Mouse (Mus musculus) left cerebral cortex, postnatal 4 days (tissue): ENCODE results near the gene Arid5b. TPM values are rescaled to one million over a fixed set of nuclear protein-coding genes. Genes with fewer than 3 reads are reported as not detected.

Source experiments
- DNase-seq: peaks from one replicate; pipeline ENCODE4 v3.0.0-alpha.2; 2022
- intact Hi-C: fragments of 180-260 bp; cut with DNase I; formaldehyde crosslinking; loops from one replicate; pipeline ENCODE4 v1.15.1; 2025
- total RNA-seq, 2 experiments: library from RNA; stranded (reverse); gene quantifications; 2 replicates each; pipeline ENCODE4 v1.2.3; 2021

Arid5b gene
- total RNA-seq, 2 experiments from 2014 or later = 28.7 to 31.5 TPM

DNA sequence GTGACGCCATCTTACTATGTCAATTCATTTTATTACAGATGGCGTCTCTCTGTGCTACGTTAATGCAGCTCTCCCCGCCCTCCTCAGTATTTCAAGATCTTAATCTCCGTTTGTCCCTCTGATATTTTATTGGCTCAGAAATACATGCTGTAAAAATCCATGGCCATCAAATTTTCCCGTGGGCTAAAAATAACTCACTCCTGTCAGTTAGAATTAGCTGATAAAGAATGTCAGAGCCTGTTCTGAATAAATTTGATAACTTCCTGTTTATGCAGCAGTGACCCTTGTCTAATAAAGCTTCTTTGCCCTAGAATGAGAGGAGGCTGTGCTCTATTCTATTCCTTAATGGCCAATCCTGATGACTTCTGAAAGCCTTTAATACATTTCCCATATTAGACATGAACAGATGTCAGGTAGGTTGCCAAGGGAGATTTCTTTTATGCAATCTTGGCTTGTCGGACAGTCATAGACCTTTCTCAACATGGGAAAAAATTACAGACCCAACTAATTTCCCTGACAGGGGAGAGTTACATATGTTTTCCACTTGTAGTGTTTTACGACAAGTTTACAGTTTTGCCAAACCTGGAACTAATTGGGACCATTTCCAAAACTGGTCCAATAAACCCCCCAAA lies 152.5 kb downstream of the Arid5b start:
- DNase-seq = no peak
- intact Hi-C loops = no loop called here

DNA sequence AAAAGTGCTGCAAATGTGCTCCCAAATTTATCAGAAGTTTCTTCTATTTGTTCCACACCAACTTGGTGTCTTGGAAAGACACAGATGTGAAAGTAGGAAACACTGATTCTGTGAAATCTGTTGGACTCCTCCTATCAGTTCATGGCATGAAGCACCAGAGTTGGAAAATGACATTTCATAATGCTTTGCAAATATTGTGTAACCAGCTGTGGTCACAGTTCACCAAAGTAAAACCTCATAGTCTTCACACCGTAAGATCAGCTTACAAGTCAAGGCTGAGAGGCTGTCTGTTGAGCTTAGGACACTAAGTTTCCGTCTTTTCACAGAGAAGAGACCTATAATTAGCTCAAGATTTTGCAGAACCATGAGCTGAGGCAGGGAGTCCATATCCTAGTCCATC lies 153.6 kb downstream of the Arid5b start:
- intact Hi-C loops = no loop called here
- DNase-seq = no peak

DNA sequence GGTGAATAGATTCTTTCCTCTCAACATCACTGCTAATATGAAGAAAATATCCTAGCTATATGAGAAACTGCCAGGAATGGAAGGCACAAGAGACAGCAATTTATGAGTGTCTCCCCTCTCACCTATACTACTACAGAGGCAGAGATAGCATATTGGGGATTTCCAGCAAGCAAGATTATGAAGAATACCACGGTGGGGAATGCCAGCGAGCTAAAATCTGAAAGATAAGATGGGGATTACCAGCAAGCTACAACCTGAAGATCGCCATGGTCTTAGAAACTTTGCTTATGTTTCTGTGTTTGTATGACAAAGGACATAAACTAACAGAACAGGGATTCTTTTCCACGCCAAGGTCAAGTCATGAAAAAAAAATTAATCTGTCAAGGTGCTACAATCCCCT lies 155.1 kb downstream of the Arid5b start:
- DNase-seq = no peak
- intact Hi-C loops = no loop called here

DNA sequence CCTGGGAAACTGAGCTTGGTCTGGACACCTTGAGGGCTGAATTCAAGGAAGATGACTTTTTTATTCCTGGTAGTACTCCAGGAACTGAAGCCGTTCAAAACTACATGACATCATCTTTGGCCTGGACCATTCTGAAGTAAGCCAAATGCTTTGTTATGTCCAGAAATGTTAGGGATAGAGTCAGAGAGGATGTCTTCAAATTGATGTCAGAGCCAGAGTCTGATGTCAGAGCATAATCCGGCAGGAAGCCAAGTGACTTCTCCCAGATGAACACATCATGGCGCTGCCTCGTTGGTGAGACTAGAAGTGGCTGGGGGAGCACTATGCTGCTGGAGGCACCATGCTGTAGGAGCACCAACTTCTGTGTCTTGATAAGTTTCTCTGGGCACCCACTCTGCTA lies 156.6 kb downstream of the Arid5b start:
- no peak for DNase-seq
- intact Hi-C loops = no loop called here

DNA sequence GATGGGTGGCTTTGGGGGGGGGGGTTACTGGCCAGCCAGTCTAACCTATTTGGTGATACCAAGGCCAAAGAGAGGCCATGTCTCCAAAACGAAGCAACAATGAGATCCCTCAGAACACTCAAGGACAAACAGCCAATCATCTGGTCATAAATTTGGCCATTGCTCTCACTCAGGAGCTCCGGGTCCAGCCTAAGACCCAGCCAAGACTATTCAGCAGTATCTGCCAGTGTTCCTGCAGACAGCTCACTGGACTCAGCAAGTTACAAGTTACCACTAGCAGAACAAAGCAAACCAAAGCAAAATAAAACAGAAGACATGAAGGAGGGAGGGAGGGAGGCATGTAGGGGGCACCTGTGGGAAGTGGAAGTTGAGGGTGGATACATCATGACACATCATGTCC lies 157.3 kb downstream of the Arid5b start:
- intact Hi-C loops = no loop called here
- DNase-seq = no peak

DNA sequence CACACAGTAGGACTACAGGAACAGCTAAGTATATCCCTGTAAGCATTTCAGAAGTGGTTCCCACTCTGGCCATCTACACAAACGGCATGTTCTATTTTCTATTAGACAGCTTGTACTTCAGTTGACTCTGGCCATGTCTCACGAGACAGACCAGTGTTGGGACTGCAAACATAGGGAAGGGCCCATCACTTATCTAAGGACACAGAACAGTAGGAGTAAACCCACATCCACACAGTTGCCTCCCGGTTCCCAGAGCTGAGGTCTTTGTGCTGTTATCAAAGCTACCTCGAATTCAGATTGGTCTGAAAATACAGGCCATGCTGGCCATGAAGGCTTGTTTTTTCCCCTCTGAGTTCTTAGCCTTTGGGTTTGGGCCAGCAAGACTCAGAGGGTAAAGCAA lies 158.5 kb downstream of the Arid5b start:
- DNase-seq = no peak
- intact Hi-C loops = no loop called here

DNA sequence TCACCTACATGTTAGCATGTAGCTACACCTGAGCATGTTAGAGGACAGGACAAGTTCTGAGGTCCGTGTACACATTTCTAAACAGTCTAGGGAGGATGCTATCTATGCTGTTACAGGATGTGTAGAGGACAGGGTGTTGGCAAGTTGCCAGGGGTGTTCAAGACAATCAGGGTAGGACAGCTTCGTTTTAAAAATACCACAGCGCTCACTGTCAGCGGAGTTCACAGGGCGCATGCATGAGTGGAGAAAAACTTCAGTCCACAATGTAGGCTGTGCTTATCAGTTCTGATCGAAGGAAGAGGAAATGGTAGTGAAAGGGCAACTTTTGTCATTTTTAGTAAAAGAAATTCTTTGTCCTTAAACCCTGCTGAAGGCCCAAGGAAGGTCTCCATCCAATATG lies 159.3 kb downstream of the Arid5b start:
- DNase-seq = no peak
- intact Hi-C loops = no loop called here

DNA sequence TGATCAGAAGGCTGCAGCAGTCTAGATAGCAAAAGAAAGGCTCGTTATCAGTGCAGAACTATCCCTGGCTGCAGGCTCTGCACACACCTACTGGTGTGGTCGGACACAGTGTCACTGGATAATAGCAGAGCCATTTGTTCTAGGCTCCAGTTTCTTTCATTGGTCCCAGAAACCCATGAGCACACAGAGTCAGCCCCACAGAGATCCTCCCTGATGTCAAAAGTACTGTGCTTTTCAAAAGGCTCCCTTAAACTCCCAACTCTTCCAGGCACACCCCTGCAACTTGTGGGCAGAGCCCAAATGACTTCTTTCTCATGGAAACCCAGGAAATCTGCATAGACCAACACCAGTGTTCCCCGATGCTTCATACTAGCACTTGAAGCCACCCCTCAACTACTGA lies 163.6 kb downstream of the Arid5b start:
- intact Hi-C loops = no loop called here
- DNase-seq = no peak

DNA sequence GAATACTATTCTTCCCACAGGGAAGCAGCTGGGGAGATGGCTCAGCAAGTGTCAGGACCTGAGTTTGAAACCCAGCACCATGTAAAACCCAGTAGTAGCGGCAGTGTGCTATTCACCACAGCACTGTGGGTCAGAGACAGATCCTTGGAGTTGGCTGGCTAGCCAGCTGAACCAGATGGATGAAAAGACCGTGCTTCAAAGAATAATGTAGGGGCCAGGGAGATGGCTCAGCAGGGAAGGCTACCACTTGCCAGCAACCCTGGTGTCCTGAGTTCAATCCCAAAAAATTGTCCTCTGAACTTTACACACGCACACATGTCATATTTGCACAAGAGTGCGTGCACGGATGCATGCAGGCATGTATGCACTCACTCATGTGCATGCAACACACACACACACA lies 164.9 kb downstream of the Arid5b start:
- intact Hi-C loops = no loop called here
- DNase-seq = peak; percentile 23

DNA sequence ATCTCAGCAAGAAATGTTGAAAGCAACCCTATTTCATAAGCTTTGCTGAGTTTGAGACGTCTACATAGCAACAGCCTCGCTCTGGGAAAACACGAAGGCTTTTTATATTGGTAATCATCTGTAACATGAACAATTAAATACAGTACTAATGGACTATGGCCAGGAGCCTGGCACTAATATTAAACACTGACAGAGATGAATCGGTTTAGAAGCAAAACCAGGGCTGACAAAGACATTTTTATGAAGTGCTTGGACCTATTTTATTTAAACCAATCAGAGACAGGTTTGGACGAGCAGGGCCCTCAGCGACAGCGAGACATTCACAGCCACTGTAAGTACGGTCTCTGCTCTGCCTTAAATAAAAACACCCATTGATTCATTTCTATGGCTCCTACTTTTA lies 165.6 kb downstream of the Arid5b start:
- intact Hi-C loops = no loop called here
- DNase-seq = no peak

DNA sequence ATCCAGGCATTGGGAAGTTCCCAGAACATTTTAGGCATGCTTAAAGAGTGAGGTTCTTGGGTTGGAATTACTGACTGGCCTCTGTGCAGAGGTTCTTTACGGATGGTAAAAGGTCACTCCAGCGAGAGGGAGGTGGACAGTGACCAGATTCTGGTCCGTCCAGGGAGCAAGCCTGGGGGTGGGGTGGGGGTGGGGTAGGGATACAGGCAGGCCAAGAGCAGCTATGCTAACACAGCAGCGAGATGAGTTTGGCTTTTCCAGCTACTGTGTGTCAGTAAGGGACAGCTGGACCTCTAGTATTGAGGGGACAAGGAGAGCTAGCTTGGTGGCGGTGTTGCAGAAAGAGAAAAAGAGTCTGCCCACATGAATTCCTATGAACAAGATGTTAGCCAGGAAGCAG lies 167.9 kb downstream of the Arid5b start:
- no peak for DNase-seq
- intact Hi-C loops = no loop called here

DNA sequence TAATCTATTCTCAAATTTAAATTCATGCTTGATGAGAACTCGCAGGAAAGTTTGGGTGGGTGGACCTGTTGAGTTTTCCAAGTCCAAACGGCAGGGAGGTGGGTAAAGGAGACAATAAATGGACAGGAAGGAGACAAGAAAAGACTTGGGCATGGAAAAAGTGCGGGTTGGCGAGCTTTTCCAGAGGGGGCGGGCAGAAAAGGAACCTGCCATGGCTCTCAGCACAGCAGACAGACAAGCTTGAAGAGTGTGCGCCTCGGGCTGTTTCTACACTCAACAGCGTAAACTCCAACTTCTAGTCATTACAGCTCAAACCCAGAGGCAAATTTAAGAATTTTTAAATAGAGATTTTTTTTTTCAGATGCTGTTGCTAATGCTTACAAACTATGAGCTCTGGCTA lies 168.4 kb downstream of the Arid5b start:
- DNase-seq = no peak
- intact Hi-C loops = no loop called here

DNA sequence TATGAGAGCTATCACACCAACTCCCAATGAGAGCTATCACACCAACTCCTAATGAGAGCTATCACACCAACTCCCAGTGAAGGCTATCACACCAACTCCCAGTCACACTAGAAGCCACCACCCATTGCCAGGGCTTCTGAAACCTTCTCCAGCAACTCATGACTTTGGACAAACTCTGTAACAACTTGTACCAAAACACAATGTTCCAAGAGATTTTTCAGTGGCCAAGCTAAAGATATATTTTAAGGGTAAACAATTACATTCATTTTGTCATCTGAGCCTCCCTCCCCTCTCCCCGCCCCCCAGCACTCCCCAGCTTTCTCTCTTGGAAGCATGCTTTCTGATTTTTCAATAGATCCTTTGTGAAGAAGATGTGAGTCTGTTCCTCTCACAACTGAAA lies 168.9 kb downstream of the Arid5b start:
- no peak for DNase-seq
- intact Hi-C loops = no loop called here

DNA sequence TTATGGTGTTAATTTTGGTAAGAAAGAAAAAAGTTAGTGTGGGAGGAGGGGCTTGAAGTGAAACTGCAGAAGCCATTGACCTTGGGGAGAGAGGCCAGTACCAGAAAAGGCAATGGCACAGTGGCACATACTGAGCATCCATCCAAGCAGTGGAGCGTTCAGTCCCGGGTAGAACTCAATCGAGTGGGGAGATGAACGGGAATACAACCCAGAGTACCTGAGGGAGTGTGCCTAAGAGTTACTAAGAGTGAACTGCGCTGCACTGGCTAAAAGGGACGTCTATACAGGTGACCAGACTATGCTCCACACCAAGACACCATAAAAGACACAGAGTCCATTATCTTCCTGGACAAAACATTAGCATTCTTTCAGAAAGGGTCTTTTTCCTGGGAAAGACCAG lies 170.8 kb downstream of the Arid5b start:
- intact Hi-C loops = no loop called here
- DNase-seq = no peak

DNA sequence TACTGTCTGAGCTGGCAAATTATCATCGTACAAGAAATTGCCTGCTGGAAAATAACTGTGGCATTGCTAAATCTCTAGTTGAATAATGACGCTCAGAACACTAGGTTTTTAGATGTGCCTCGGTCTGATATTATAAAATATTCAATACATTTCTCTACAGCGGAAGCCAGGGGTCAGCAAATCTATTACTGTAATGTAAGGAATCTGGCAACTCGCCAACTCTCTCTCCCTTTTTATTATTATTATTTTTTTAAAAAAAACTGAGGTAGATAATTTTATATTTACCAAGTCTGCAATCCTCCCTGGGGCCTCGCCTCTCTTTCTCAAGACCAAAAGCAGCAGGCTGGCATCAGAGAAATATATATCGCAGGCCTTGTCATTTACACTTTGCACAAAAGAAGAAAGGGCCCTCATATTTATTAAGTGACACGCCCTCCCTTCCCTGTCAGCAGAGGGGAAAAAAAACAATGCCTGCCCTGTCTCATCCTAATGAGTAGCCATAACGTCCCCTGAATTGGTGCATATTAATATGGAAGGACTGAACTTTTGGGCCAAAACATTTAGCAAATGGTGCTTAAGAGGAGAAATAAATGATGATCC lies 172.1 kb downstream of the Arid5b start:
- intact Hi-C loops = no loop called here
- no peak for DNase-seq

DNA sequence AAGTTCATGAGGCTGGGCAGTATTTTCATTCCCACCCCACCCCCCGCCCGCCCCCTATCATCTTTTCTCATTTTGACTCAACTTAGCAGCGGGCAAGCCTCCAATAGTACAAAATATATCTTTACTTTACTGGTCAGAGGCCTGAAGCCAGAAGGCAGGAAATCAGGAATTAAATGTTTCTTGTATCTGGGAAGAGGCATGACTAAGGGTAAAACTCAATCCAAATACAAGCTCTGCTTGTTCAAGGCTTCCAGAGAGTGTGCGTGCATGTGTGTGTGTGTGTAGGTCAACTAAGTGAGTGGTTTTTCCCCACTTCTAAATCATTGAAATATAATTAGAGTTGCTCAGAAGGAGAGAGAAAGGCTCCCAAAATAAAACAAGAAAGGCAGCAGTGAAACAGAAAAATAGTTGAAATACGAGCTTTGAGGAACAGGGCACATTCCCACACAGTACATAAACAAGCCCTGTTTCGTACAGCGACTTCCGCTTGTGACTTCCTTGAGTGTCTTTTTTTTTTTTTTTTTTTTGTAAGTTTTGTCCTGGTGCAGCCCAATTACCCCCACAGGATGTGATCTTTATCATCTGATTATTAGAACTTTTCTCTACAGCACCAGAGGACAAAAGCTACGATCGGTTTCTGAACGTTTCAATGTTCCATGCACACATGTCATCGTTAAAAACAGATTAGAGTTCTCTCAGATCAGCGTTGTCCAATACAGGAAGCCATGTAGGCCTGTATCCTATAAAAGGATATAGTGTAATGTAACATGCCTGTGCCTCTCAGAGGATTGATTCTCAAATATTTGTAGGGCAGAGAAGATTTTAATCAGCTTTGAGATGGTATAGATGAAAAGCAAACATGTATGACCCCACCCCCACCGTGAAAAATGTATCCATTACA lies 173.4 kb downstream of the Arid5b start:
- intact Hi-C loops = no loop called here
- DNase-seq = no peak

DNA sequence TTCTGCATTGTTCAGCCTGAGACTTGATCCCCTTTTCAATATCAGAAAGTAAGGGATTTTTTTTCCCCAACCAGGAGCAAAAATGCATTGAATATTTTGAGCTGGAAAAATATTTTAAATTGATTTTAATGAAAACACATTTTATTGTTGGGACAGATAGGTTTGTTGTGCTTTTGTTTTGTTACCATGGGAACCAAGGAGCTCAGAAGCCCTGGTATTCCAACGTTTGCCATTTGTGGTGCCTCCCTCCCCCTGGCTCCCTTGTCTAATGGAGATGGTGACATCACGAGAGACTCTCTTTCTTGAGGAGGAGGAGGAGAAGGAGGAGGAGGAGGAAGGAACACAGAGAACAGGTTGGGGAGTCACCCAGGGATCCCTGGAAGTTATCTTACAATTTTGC lies 174.1 kb downstream of the Arid5b start:
- DNase-seq = no peak

DNA sequence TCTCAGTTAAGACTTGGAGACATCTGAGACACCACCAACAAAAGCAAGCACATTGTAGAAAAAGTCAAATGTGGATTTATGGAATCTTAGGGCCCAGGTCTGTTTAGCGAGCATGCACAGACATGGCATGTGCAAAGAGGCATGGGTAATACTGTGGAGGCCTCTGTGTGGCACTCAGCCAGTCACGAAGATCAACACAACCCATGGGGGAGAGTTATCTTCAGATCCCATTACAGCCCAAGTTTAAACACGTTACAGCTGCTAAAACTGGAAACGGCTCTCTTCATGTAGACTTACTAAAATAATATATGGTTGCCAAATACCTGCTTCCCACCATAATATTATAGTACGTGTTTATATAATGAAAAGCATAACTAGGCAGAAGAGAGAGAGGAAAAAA lies 174.6 kb downstream of the Arid5b start:
- DNase-seq = peak; percentile 46
- intact Hi-C loops = no loop called here

More for the DNA sequence above, 174.1 kb downstream of the Arid5b start:
- intact Hi-C loops = no loop called here

DNA sequence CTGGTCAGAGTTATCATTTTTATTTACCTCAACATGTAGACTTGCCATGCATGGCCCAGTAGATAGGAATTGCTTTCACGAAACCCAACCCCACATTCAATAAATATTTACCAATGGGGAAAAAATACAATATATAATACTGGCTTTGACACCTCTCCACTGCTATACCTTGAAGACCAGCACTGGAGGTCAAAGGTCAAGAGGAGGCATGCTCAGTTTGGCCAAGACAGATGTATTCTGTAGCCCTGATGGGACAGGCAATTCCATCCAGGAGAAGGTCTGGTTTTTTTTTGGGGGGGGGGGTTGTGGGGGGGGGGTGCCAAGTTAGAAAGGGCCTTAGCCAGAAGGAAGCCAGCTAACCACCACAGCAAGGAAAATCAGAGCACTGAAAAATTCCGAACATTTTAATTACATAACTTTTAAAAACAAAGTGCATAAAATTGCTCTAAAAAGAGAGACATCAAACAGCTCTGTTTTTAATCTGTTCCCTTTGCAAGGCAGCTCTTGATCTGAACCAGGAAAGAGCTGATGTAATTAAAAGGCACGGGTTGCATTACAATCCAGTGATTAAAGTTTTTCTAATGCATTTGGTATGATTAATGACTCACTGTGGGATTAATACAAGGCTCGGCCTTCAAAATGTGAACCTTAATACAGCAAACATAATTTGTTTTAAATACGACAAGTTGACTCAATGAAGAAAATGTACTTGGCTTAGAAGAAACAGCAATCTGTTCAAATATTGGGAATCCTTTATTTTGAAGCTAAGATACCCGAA lies 175.3 kb downstream of the Arid5b start:
- intact Hi-C loops = no loop called here
- no peak for DNase-seq

DNA sequence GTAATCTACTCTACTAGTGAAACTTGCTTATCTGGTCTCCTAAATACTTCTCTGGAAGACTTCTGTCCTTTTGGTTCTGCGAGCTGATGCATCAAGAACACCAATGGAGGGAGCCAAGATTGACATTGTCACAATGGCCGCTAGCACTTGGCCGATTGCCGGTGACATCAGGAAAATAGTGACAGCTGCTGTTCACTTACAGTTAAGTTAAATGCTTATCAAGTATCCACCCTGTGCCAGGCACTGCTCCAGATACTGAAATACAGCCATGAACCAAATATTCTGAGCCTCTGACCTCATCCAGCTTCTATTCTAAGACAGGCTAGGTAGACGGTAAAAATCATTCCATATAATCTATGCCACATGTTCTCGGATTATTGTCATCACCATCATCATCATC lies 176.0 kb downstream of the Arid5b start:
- no peak for DNase-seq
- intact Hi-C loops = no loop called here

DNA sequence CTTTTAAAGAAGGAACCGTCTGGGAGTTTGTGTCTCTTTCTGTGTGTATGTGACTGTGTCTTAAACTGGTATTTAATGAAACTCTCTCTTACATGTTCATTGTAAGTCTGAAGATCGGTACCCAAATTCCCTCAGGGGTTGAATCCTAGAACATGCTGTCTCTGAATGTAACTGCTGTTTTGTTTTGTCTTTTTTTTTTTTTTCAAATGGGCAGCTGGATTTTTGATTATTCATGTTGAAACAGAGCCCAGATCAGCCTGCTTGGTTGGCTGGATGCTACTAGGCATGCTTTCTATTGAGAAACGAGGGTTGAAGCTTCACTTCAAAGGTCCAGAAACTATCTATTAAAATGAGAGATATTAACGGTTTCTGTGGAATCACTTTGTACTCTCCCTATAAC lies 177.3 kb downstream of the Arid5b start:
- no peak for DNase-seq

More for the DNA sequence above, 177.3 kb downstream of the Arid5b start:
- intact Hi-C loops = no loop called here
